8 mouse cellular contexts compared by ENCODE assay signal in genomic region chrX:11807883-11808262, GRCm38 (mm10).
DNase-seq lines count a peak whose midpoint lies in the region; ATAC-seq and TF ChIP-seq lines count a peak whose summit lies in the region.

No protein-coding gene starts in this region.

- H3K4me3 ChIP-seq in cerebellum, adult 2 months (replicated peaks; ENCODE audit: insufficient read depth, low read depth, low read length), result peak overlapping the region; percentile 58
- peak overlapping the region; percentile 31 for H3K4me3 ChIP-seq in neural tube, embryonic 11.5 days (ENCODE audit: low read depth, low read length)
- H3K4me3 ChIP-seq in limb, embryonic 11.5 days (ENCODE audit: low read depth, low read length), result peak overlapping the region; percentile 33
- H3K4me3 ChIP-seq in stomach, embryonic 15.5 days (replicated peaks), result peak overlapping the region; percentile 46

- H3K9me3 ChIP-seq in neural tube, embryonic 11.5 days (ENCODE audit: control insufficient read depth, low read length), result no peaks in the 10 kb centered on the region
- no peaks in the 10 kb centered on the region for H3K9me3 ChIP-seq in limb, embryonic 11.5 days (ENCODE audit: control insufficient read depth, low read length)
- no peaks in the 10 kb centered on the region for H3K9me3 ChIP-seq in stomach, embryonic 15.5 days

- peak overlapping the region; percentile 52 for H3K4me2 ChIP-seq in neural tube, embryonic 11.5 days (ENCODE audit: low read depth)
- peak overlapping the region; percentile 49 for H3K4me2 ChIP-seq in limb, embryonic 11.5 days (ENCODE audit: low read depth, severe bottlenecking)
- H3K4me2 ChIP-seq in stomach, embryonic 15.5 days, result peak overlapping the region; percentile 73

- no peak for TF ChIP-seq CTCF in cerebellum, adult 2 months (IDR thresholded peaks at IDR 0.05; ENCODE audit: borderline replicate concordance, insufficient read depth, low read depth, low read length)

- no peak for TF ChIP-seq POLR2A in cerebellum, adult 2 months (IDR thresholded peaks at IDR 0.05; ENCODE audit: borderline replicate concordance, insufficient read depth, low read length)

- 17% methylated on average over 9 of the region's 9 CpGs for WGBS in cerebellum, adult 2 months
- WGBS in neural tube, embryonic 11.5 days, result 9% methylated on average over 8 of the region's 9 CpGs
- 10% methylated on average over 9 of the region's 9 CpGs for WGBS in limb, embryonic 11.5 days
- 22% methylated on average over 9 of the region's 9 CpGs for WGBS in stomach, embryonic 15.5 days

- H3K9ac ChIP-seq in neural tube, embryonic 11.5 days (ENCODE audit: low read length), result peak overlapping the region; percentile 49
- peak overlapping the region; percentile 53 for H3K9ac ChIP-seq in limb, embryonic 11.5 days (ENCODE audit: low read length)
- H3K9ac ChIP-seq in stomach, embryonic 15.5 days, result no peak overlapping the region

- peaks cover 5% of the 10 kb centered on the region; the same call in 1 of the 2 replicates for H3K4me1 ChIP-seq in cerebellum, adult 2 months (ENCODE audit: control insufficient read depth, insufficient read depth, low read length)
- H3K4me1 ChIP-seq in neural tube, embryonic 11.5 days (ENCODE audit: control insufficient read depth, insufficient read depth, low read length), result peaks cover 3% of the 10 kb centered on the region; the same call in 1 of the 2 replicates
- peaks cover 12% of the 10 kb centered on the region for H3K4me1 ChIP-seq in limb, embryonic 11.5 days (ENCODE audit: control insufficient read depth, insufficient read depth, low read length)
- H3K4me1 ChIP-seq in stomach, embryonic 15.5 days, result 0 out of 2 replicates have a peak, but pooled peaks cover 2% of the 10 kb centered on the region

- peak overlapping the region; percentile 11; the same call in 1 of the 2 replicates for H3K27ac ChIP-seq in cerebellum, adult 2 months (ENCODE audit: insufficient read depth, low read length)
- H3K27ac ChIP-seq in neural tube, embryonic 11.5 days (ENCODE audit: low read depth, low read length), result peak overlapping the region; percentile 58
- H3K27ac ChIP-seq in limb, embryonic 11.5 days (replicated peaks; ENCODE audit: low read depth, low read length), result 0 out of 2 replicates have a peak overlapping the region, but pooled peaks have one; percentile 21
- H3K27ac ChIP-seq in stomach, embryonic 15.5 days, result peak overlapping the region; percentile 44; the same call in 1 of the 2 replicates

- H3K36me3 ChIP-seq in neural tube, embryonic 11.5 days (ENCODE audit: control insufficient read depth, insufficient read depth, low read length), result no peaks in the 10 kb centered on the region
- H3K36me3 ChIP-seq in limb, embryonic 11.5 days (ENCODE audit: control insufficient read depth, insufficient read depth, low read length), result no peaks in the 10 kb centered on the region
- no peaks in the 10 kb centered on the region for H3K36me3 ChIP-seq in stomach, embryonic 15.5 days

- H3K27me3 ChIP-seq in cerebellum, adult 2 months (ENCODE audit: control insufficient read depth, insufficient read depth, low read length), result no peaks in the 10 kb centered on the region
- H3K27me3 ChIP-seq in neural tube, embryonic 11.5 days (ENCODE audit: control insufficient read depth, insufficient read depth, low read length), result peaks cover 23% of the 10 kb centered on the region
- H3K27me3 ChIP-seq in limb, embryonic 11.5 days (ENCODE audit: control insufficient read depth, insufficient read depth, low read length), result peaks cover 37% of the 10 kb centered on the region
- H3K27me3 ChIP-seq in stomach, embryonic 15.5 days (replicated peaks), result peaks cover 12% of the 10 kb centered on the region; the same call in 1 of the 2 replicates

- peak; percentile 29 for ATAC-seq in neural tube, embryonic 11.5 days (ENCODE audit: insufficient read depth, low FRiP score, low TSS enrichment)
- 0 out of 2 replicates have a peak, but pooled peaks have one; percentile 5 for ATAC-seq in limb, embryonic 11.5 days (ENCODE audit: insufficient number of reproducible peaks, low FRiP score, low TSS enrichment, low read depth)
- no peak for ATAC-seq in stomach, embryonic 15.5 days (ENCODE audit: insufficient read depth, low FRiP score, low read depth)

- DNase-seq in cerebellum, adult 2 months, result no peak
- DNase-seq in cerebellum, postnatal 14 days, result no peak
- no peak for DNase-seq in neural tube, embryonic 11.5 days (ENCODE audit: low spot score)
- no peak for DNase-seq in neural tube, embryonic 10.5 days (ENCODE audit: extremely low spot score, low spot score)
- no peak for DNase-seq in limb, embryonic 11.5 days (ENCODE audit: low spot score)
- DNase-seq in embryo, embryonic 11 days, result no peak
- DNase-seq in layer of hippocampus, postnatal 25 days (ENCODE audit: extremely low spot score in 1 of 2, low spot score in 1 of 2), result no peak
